Mouse (Mus musculus) C2C12 (cell line): ENCODE data around the gene Amz1.

ENCODE experiments used
- CTCF ChIP-seq: IDR thresholded peaks from one replicate; pipeline ENCODE4 v1.5.1; 2011; ENCODE audit not compliant: control insufficient read depth, insufficient read depth, insufficient read length
- MAX ChIP-seq: IDR thresholded peaks from one replicate; pipeline ENCODE4 v1.6.1; 2011; ENCODE audit warnings: mild to moderate bottlenecking, control low read depth

- TF ChIP-seq CTCF, result no peak
- TF ChIP-seq MAX, result no peak
These were observed 21.2 kb upstream of the Amz1 start for GRCm38 (mm10) chr5:140702618-140703175.
